Mouse (Mus musculus) lung, adult 2 months (tissue): ENCODE measurements around the gene Dst.

ENCODE experiments used
- CTCF ChIP-seq: fragments of 200-500 bp; IDR thresholded peaks from 2 replicates; pipeline ENCODE4 v1.5.1; 2011; ENCODE audit warnings: mild to moderate bottlenecking, low read length, control low read depth; ENCODE audit not compliant: insufficient read depth
- POLR2A ChIP-seq: fragments of 200-500 bp; IDR thresholded peaks from 2 replicates; pipeline ENCODE4 v1.6.1; 2011; ENCODE audit warnings: low read depth, mild to moderate bottlenecking, control low read depth, low read length, borderline replicate concordance; ENCODE audit errors: extremely low read depth

DNA sequence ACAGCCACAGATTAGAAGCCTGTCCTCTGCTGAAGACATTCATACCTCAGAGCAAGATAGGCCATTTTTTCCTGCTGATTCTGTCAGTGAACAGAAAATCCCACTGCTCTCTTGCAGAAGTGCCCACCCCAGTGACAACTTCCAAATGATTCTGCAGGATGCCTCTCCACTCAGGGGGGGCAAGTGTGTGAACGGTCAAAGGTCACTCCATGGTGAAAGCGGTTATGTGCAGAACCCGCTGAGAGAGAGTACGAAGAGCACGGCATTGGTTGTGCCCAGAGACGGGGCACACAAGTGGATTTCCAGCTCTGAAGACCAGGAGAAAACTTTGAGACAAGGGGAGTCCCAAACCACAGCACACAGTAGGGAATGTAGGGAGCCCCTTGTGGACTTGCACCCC is 330.2 kb downstream of the Dst start:
- no peak for TF ChIP-seq CTCF
- TF ChIP-seq POLR2A = no peak
